Mouse (Mus musculus) right cerebral cortex, postnatal 36 days (tissue): ENCODE data around the gene Qdpr.

Experiments used
- DNase-seq, 2 experiments: peaks; one replicate each; pipeline ENCODE4 v3.0.0; 2022; ENCODE audit warnings: low spot score in 2 of 2, mixed read lengths in 1 of 2

Qdpr gene

GRCm38 (mm10) chr5:45449831-45450716 is at the start of gene Qdpr:
Gene Qdpr, minus strand, starts transcription at chr5:45450236.
- DNase-seq = peak; percentile 95 to 97

- no peak for DNase-seq
Measured at GRCm38 (mm10) chr5:45497564-45497963, 47.5 kb upstream of the Qdpr start.

- DNase-seq = no peak
Measured at GRCm38 (mm10) chr5:45496930-45497550, 47.0 kb upstream of the Qdpr start.

- no peak for DNase-seq
Measured at GRCm38 (mm10) chr5:45496479-45496878, 46.4 kb upstream of the Qdpr start.

- DNase-seq = no peak
Measured at GRCm38 (mm10) chr5:45496042-45496441, 46.0 kb upstream of the Qdpr start.

- DNase-seq = no peak
Measured at GRCm38 (mm10) chr5:45495429-45495975, 45.5 kb upstream of the Qdpr start.

- no peak for DNase-seq
Measured at GRCm38 (mm10) chr5:45494093-45494755, 44.2 kb upstream of the Qdpr start.

- DNase-seq = peak; percentile 95 to 96
Measured at GRCm38 (mm10) chr5:45493191-45494092, 43.4 kb upstream of the Qdpr start, which contains the start of gene Lap3. Gene Lap3, plus strand, starts transcription at chr5:45493374.

- no peak for DNase-seq
Measured at GRCm38 (mm10) chr5:45491776-45492175, 41.7 kb upstream of the Qdpr start.

GRCm38 (mm10) chr5:45483654-45484053 is 33.6 kb upstream of the Qdpr start:
- DNase-seq = no peak

GRCm38 (mm10) chr5:45482607-45483006 is 32.6 kb upstream of the Qdpr start:
- no peak for DNase-seq

- no peak for DNase-seq
Measured at GRCm38 (mm10) chr5:45481125-45481524, 31.1 kb upstream of the Qdpr start.

- no peak for DNase-seq
Measured at GRCm38 (mm10) chr5:45480066-45480465, 30.0 kb upstream of the Qdpr start.

GRCm38 (mm10) chr5:45477601-45478000 is 27.6 kb upstream of the Qdpr start:
- DNase-seq = peak in 1 of 2 experiments; percentile 10

GRCm38 (mm10) chr5:45476288-45476687 is 26.3 kb upstream of the Qdpr start:
- peak in 1 of 2 experiments; percentile 19 for DNase-seq

- DNase-seq = no peak
Measured at GRCm38 (mm10) chr5:45475771-45476170, 25.7 kb upstream of the Qdpr start.

- DNase-seq = no peak
Measured at GRCm38 (mm10) chr5:45474758-45475157, 24.7 kb upstream of the Qdpr start.

GRCm38 (mm10) chr5:45474215-45474614 is 24.2 kb upstream of the Qdpr start:
- peak in 1 of 2 experiments; percentile 44 for DNase-seq

- no peak for DNase-seq
Measured at GRCm38 (mm10) chr5:45473521-45473920, 23.5 kb upstream of the Qdpr start.

- peak in 1 of 2 experiments; percentile 16 for DNase-seq
Measured at GRCm38 (mm10) chr5:45472880-45473450, 22.9 kb upstream of the Qdpr start.

GRCm38 (mm10) chr5:45454456-45454855 is 4.4 kb upstream of the Qdpr start:
- no peak for DNase-seq
